Mouse (Mus musculus) v-Abl transformed pro-B cells (cell line): ENCODE measurements around the gene Itga1.

Experiments used
- in situ Hi-C, 2 experiments: fragments of 400-800 bp; cut with MboI; formaldehyde crosslinking; loops; one replicate each; pipeline ENCODE4 v1.15.1; 2025; ENCODE audit not compliant: unreplicated experiment in 2 of 2

The Itga1 gene

DNA sequence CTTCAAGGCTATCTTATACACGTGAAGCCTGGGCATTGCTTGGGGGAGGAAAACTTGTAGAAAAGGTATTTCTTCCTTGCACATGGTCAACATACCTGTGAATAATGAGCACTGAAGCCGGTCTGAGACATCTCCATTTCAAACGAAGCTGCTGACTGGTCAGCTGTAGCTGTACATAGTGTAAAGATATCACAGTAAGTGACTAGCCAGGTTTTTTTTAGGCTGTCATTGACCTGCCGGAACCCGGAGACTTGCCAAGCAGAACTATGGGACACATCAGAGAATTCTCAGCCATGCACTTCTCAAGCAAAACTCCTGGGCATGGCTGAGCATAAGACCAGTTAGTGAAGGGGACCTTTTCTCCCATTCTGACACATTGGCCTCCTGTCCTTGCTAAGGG is 99.6 kb downstream of the Itga1 start:
- in situ Hi-C loops, result no loop called here

DNA sequence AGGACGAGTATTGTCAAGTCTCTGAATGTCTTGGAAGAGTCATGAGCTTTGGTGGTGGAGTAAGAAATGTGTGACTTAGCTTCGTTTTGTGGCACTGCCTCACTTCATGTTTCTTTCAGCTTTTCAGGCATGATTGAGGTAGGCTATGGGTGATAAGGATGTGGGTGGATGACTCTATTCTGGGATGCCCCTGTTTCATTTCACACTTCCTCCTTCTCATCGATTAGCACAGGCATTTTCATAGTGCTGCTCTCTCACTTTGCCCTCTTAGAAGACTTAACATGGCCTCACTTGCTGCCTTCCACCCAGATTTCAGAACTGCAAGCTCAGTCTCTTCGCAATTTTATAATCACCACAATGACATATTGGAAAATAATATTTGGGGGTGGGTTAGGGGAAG is 102.2 kb downstream of the Itga1 start:
- in situ Hi-C loops, result no loop called here

DNA sequence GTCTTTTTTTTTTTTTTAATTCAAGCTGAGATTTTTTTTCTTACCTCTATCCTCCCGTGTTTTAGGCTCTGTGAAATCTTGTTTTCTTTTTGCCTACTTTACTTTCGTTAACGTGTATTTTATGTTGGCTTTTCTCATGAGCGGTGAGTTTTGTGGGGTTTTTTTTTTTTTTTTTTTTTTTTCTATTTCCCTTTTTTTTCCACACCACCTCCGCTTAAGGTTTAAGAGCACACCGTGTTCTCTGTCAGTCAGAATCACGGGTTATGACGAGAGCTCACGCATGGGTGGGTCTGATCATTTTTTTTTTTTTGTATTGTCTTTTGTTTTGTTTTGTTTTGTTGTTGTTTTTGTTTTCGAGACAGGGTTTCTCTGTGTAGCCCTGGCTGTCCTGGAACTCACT is 103.7 kb downstream of the Itga1 start:
- in situ Hi-C loops, result no loop called here

- in situ Hi-C loops, result no loop called here
Measured at GRCm38 (mm10) chr13:114992260-114993014, 109.3 kb downstream of the Itga1 start.

- in situ Hi-C loops, result loop anchor here (5.0 to 10.0 kb wide), 3 partner anchors 163 to 1725 kb away; no protein-coding TSS in a partner anchor
Measured at GRCm38 (mm10) chr13:114987668-114988067, 114.1 kb downstream of the Itga1 start.

DNA sequence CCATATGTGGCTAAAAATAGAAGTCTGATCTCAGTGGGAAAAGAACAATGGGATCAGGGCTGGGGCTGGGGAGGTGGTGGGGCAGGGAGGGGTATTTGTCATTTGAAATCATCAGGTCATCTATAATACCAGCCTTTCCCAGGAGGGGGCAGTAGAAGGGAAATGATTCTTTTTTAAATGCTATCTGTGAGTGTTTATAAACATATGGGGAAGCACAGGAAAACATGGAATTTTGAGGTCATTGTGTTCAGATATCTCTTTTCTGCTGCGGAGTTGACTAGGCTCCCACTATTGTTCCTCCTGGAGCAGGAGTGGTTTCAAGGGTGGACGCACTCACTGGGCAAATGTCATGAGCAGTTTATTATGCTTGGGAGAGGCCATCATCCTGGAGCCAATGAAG is 114.6 kb downstream of the Itga1 start:
- in situ Hi-C loops, result loop anchor here (5.0 to 10.0 kb wide), 3 partner anchors 162 to 1725 kb away; no protein-coding TSS in a partner anchor

DNA sequence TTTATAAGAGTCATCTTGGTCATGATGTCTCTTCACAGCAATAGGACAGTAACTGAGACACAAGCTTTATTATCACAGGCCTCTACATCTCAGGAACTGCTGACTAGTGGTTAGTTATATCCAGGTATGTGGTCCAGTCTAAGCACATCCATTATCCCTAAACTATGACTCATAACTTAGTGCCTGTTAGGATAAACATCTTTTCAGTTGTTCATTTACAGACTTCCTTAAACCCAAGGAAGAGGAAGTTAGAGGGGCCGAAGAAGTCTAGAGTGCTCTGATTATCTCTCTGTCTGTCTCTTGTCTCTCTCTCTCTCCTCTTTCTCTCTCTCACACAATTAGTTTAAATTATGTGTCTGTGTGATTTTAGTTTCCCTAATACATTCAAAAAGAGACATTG is 117.1 kb downstream of the Itga1 start:
- in situ Hi-C loops, result loop anchor here (5.0 to 10.0 kb wide), 3 partner anchors 160 to 1728 kb away; no protein-coding TSS in a partner anchor

DNA sequence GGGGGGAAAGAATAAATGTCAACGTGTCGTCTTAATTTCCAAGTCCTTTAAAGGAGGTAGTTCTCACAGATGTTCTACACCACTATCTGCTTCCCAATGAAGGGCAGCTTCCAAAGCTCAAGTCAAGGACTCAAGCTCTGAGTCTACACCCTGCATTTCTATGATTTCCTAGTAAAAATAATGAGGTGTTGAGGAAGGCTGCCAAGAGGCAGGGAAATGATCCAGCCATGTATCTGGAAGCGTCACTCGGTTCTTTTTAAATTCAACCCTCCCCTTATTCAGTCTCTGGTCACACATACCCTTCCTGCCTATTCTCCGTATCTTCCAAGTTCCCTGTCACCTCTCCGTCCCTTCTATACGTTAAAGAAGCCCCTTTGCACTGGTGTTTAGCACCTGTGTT is 118.6 kb downstream of the Itga1 start:
- in situ Hi-C loops, result loop anchor here (5.0 to 10.0 kb wide), 2 partner anchors 158 to 1729 kb away; no protein-coding TSS in a partner anchor

DNA sequence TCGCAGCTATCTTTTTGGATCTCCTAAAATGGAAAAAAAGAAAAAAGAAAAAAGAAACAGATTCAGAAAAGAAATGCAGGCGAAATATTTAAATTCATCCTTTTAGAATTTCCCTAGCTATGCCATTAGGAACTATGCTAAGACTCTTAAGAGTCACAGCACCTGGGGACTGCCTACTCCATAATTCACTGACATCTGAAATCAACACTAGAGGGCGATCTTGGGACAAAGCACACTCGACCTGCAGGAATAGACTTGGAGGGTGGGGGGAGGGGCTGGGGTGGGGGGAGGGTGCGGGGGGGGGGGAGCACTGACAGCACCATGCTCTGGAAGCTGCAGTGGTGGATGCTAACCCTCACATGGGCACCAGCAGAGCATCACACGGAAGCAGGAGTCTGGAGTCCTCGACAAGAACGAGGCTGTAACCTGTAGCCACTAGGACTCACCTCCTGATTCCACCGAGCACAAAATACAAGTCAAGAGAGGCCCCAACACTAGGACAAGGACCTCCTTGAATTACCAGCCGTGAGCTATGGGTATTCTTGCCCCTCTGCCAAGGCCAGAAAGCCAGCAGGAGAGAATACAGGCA is 120.8 kb downstream of the Itga1 start:
- in situ Hi-C loops, result loop anchor here (5.0 to 10.0 kb wide), 2 partner anchors 156 to 1731 kb away; no protein-coding TSS in a partner anchor

DNA sequence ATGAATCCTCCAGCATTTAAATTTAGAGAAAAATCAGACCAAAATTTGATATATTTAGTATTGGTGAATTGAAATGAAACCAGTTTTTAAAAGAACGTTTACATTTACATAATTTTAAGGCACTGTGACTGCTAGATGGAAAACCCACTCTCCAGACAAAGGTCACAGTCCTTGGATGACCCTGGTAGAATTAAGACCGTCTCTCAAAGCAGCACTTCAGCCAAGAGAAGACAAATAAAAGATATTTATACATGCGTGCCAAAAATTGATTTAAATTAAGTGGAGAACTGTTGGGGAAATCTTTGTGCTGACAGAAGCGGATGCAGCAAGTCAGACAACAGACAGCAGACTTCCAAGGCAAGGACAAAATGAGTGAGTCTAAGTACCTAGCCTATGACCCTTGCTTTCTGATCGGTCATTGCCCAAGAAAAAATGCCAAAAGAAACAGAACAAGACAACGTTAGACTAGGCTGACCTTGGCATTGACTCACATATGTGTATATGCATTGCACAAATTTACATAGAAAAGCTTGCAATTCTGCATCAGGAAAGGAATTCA is 127.2 kb downstream of the Itga1 start:
- in situ Hi-C loops, result loop anchor here in 1 of 2 experiments (25.0 kb wide), 1 partner anchor 1087 kb away; no protein-coding TSS in a partner anchor

DNA sequence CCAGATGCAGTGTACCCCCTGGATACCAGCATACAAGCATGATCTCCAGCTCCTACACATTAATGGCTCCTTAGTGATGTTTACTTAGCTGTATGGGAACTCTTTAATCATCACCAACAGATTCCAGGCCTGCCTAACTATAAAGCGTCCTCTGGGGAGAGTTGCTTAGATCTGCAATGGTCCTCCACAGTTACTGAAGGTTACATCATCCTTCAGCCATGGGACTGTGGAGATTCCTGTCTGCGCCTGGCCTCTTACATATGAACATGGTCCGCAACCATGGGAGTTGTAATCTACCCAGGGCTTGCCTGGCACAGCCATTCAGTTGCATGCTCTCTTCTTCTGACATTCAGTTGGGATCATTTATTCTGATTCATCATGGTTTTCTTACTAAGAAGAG is 129.9 kb downstream of the Itga1 start:
- in situ Hi-C loops, result loop anchor here in 1 of 2 experiments (25.0 kb wide), 1 partner anchor 1085 kb away; no protein-coding TSS in a partner anchor

DNA sequence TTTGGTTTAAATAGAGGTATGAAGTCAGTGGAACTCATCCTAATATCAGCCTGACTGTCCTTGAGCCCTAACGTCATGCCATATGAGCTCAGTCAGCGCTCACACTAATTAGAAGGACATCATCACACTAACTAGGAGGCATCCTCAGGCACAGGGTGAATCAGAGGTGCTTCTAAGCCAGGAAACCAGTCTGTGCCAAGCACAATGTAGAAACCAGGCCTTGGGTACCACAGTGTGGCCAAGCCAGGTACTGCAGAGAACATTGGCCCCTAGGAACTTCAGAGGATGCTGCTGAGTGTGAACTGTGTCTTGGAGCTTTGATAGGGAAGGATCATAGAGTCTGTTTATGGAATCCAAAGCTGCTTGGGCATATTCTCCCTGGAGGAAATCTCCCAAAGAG is 137.5 kb downstream of the Itga1 start:
- in situ Hi-C loops, result loop anchor here (10.0 to 25.0 kb wide), 2 partner anchors 1077 to 1089 kb away; no protein-coding TSS in a partner anchor

- in situ Hi-C loops, result loop anchor here in 1 of 2 experiments (10.0 to 25.0 kb wide), 2 partner anchors 120 to 1067 kb away; no protein-coding TSS in a partner anchor
Measured at GRCm38 (mm10) chr13:114954516-114954915, 147.2 kb downstream of the Itga1 start.

GRCm38 (mm10) chr13:114933541-114933940 is 168.2 kb downstream of the Itga1 start:
- in situ Hi-C loops, result no loop called here

DNA sequence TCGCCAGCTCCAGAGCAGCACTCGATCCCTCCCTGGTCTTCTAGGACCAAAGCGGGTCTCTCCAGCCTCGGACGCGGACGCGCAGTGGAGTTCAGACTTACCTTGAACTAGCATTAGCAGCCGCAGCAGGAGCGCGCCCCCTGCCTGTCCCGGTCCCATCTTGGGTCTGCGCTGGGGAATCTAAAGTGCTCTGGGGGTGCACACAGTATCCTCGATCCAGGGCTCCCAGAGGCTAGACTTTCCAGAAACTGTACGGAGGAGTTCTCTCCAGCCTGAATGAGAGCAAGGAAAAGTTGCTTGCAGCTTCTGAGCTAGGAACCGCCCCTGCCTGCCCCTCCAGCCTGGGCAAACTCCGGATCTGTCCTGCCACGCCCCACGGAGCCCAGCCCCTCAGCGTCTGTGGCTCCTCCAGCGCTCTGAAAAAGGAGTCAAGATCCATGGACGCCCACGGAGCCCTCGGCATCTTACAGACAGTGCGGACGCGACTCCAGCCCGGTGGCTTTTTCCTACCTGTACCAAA is 169.9 kb downstream of the Itga1 start, which contains the start of gene Itga2:
TSS of gene Itga2 (minus strand) at position 326 of the 520 bp plus-strand sequence.
- in situ Hi-C loops, result no loop called here

- in situ Hi-C loops, result no loop called here
Measured at GRCm38 (mm10) chr13:114930996-114931649, 170.6 kb downstream of the Itga1 start.

DNA sequence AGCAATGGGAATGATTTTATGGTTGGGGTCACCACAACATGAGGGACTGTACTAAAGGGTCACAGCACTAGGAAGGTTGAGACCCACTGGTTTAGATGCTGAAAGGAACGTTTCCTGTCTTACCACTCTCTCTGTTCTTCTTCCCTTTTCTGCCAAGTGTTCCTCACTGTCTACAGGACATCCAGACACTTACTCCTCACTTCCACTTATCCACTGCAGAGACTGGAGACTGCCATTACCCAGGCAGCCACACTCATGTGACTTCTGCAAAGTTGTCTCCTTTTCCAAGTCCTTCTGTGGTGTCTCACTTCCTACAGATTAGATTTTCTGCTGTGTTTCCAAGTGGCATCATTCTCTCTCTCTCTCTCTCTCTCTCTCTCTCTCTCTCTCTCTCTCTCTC is 177.0 kb downstream of the Itga1 start:
- in situ Hi-C loops, result no loop called here

- in situ Hi-C loops, result no loop called here
Measured at GRCm38 (mm10) chr13:114923331-114923730, 178.4 kb downstream of the Itga1 start.

GRCm38 (mm10) chr13:114915767-114916166 is 186.0 kb downstream of the Itga1 start:
- in situ Hi-C loops, result no loop called here

- in situ Hi-C loops, result no loop called here
Measured at GRCm38 (mm10) chr13:114914963-114915362, 186.8 kb downstream of the Itga1 start.
